ENCODE assay signal across 8 mouse cellular contexts in the genomic region with DNA sequence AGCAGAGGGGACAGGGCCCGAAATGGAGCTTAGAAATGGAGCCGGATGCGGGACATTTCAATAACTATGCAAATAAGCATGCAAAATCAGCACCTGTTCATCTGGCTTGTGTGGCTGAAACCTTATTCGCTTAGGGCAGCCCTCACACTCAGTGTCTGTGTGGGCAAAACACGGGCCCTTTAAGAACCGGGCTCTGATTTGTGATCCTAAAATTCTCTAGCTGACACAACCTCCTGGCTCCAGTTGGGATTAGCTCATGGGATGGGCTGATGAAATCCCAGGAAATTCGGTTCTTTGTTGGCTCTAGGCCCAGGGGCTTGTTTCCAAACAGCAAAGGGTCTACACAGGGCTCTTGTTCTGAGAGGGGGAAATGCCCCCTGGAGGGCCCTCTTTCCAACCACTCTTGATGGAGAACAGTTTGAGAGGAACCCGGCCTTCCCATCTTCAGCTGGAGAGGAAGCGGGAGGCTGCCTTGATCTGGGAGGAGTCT. TPM values are rescaled to one million over a fixed set of nuclear protein-coding genes. Genes with fewer than 3 reads are reported as not detected.
A peak's percentile ranks its signal among the peaks of the same experiment; 100 is the strongest.
DNase-seq lines count a peak whose midpoint lies in the region; ATAC-seq lines count a peak whose summit lies in the region.

No protein-coding gene starts in this region.

- H3K27ac ChIP-seq in midbrain, embryonic 14.5 days (replicated peaks; ENCODE audit: low read depth, low read length), result peak overlapping the region; percentile 37; the same call in 1 of the 2 replicates
- no peak overlapping the region for H3K27ac ChIP-seq in midbrain, embryonic 11.5 days (ENCODE audit: low read depth, low read length)
- H3K27ac ChIP-seq in heart, embryonic 10.5 days, result peak overlapping the region; percentile 42; the same call in 1 of the 2 replicates

- no peak for ATAC-seq in midbrain, embryonic 14.5 days (ENCODE audit: low FRiP score, low TSS enrichment)
- no peak for ATAC-seq in midbrain, embryonic 11.5 days (ENCODE audit: low FRiP score)

- peak overlapping the region; percentile 12; the same call in 1 of the 2 replicates for H3K4me2 ChIP-seq in midbrain, embryonic 14.5 days (ENCODE audit: low read length)
- no peak overlapping the region for H3K4me2 ChIP-seq in midbrain, embryonic 11.5 days

- peaks cover 10% of the 10 kb centered on the region; the same call in 1 of the 2 replicates for H3K4me1 ChIP-seq in midbrain, embryonic 14.5 days (ENCODE audit: control insufficient read depth, insufficient read depth, low read length)
- H3K4me1 ChIP-seq in midbrain, embryonic 11.5 days (ENCODE audit: control insufficient read depth, insufficient read depth, low read length), result peaks cover 9% of the 10 kb centered on the region
- peaks cover 66% of the 10 kb centered on the region for H3K4me1 ChIP-seq in heart, embryonic 10.5 days

- H3K4me3 ChIP-seq in midbrain, embryonic 14.5 days (replicated peaks; ENCODE audit: low read depth, low read length), result no peak overlapping the region
- H3K4me3 ChIP-seq in midbrain, embryonic 11.5 days (ENCODE audit: low read depth, low read length), result no peak overlapping the region
- H3K4me3 ChIP-seq in heart, embryonic 10.5 days, result peak overlapping the region; percentile 9; the same call in 1 of the 2 replicates

- H3K36me3 ChIP-seq in midbrain, embryonic 14.5 days (ENCODE audit: control insufficient read depth, insufficient read depth, low read length), result no peaks in the 10 kb centered on the region
- no peaks in the 10 kb centered on the region for H3K36me3 ChIP-seq in midbrain, embryonic 11.5 days (ENCODE audit: control insufficient read depth, insufficient read depth, low read length)
- no peaks in the 10 kb centered on the region for H3K36me3 ChIP-seq in heart, embryonic 10.5 days

- DNase-seq in midbrain, embryonic 14.5 days, result peak; percentile 57
- DNase-seq in midbrain, embryonic 11.5 days (ENCODE audit: low spot score, missing footprints), result no peak
- peak; percentile 73 to 74 for DNase-seq in cerebellum, postnatal 25 days
- DNase-seq in heart, embryonic 10.5 days (ENCODE audit: low spot score), result no peak
- DNase-seq in kidney, postnatal 4 days, result peak; percentile 51 to 65
- DNase-seq in urinary bladder, postnatal 25 days (ENCODE audit: low spot score), result peak; percentile 56
- no peak for DNase-seq in left cerebral cortex, adult 9 months (ENCODE audit: low spot score in 2 of 2)
- DNase-seq in right cerebral cortex, adult 18-20 months, result no peak

- 32% methylated on average over 9 of the region's 9 CpGs for WGBS in midbrain, embryonic 14.5 days
- 48% methylated on average over 9 of the region's 9 CpGs for WGBS in midbrain, embryonic 11.5 days
- 52% methylated on average over 9 of the region's 9 CpGs for WGBS in heart, embryonic 10.5 days

- no peaks in the 10 kb centered on the region for H3K9me3 ChIP-seq in midbrain, embryonic 14.5 days (ENCODE audit: control insufficient read depth, low read length)
- no peaks in the 10 kb centered on the region for H3K9me3 ChIP-seq in midbrain, embryonic 11.5 days (ENCODE audit: control insufficient read depth, low read length)
- H3K9me3 ChIP-seq in heart, embryonic 10.5 days, result no peaks in the 10 kb centered on the region

- H3K27me3 ChIP-seq in midbrain, embryonic 14.5 days (ENCODE audit: control insufficient read depth, insufficient read depth, low read length), result no peaks in the 10 kb centered on the region
- H3K27me3 ChIP-seq in midbrain, embryonic 11.5 days (ENCODE audit: control insufficient read depth, insufficient read depth, low read length), result no peaks in the 10 kb centered on the region
- H3K27me3 ChIP-seq in heart, embryonic 10.5 days (ENCODE audit: insufficient read depth, poor library complexity, severe bottlenecking), result no peaks in the 10 kb centered on the region

- 0 out of 2 replicates have a peak overlapping the region, but pooled peaks have one; percentile 16 for H3K9ac ChIP-seq in midbrain, embryonic 14.5 days (replicated peaks; ENCODE audit: low read length)
- no peak overlapping the region for H3K9ac ChIP-seq in midbrain, embryonic 11.5 days (ENCODE audit: low read length)

RNA-seq across cellular contexts. Expression of gene Arhgef2, which starts 10.2 kb away (rescaled TPM):
- polyA plus RNA-seq in midbrain, embryonic 14.5 days (2014; fragmentation: Nextera tagmentation; extraction: Ambion mirVana), result 122 and 134 TPM in 2 replicates
- polyA plus RNA-seq in midbrain, embryonic 11.5 days (2014; fragmentation: Nextera tagmentation; extraction: Ambion mirVana), result 99.0 and 117 TPM in 2 replicates
- polyA plus RNA-seq in heart, embryonic 10.5 days (2016; fragmentation: Nextera tagmentation; extraction: Ambion mirVana), result 82.5 and 108 TPM in 2 replicates

RNA-seq across cellular contexts. Expression of gene Rxfp4, which starts 37.0 kb away (rescaled TPM):
- polyA plus RNA-seq in midbrain, embryonic 14.5 days (2014; fragmentation: Nextera tagmentation; extraction: Ambion mirVana), result not detected in 2 replicates
- polyA plus RNA-seq in midbrain, embryonic 11.5 days (2014; fragmentation: Nextera tagmentation; extraction: Ambion mirVana), result 0.14 TPM in 1 of 2 replicates, not detected in the other
- polyA plus RNA-seq in heart, embryonic 10.5 days (2016; fragmentation: Nextera tagmentation; extraction: Ambion mirVana), result not detected in 2 replicates

RNA-seq across cellular contexts. Expression of gene Ssr2, which starts 40.3 kb away (rescaled TPM):
- 110 and 114 TPM in 2 replicates for polyA plus RNA-seq in midbrain, embryonic 14.5 days (2014; fragmentation: Nextera tagmentation; extraction: Ambion mirVana)
- 154 and 157 TPM in 2 replicates for polyA plus RNA-seq in midbrain, embryonic 11.5 days (2014; fragmentation: Nextera tagmentation; extraction: Ambion mirVana)
- 184 and 207 TPM in 2 replicates for polyA plus RNA-seq in heart, embryonic 10.5 days (2016; fragmentation: Nextera tagmentation; extraction: Ambion mirVana)

Comparison
In these comparisons a context has a peak if more than half of its experiments do, and no peak if none do; other contexts are left out.
1. DNase-seq: peak in midbrain, embryonic 14.5 days (single experiment), cerebellum, postnatal 25 days (2 of 2), kidney, postnatal 4 days (2 of 2) and urinary bladder, postnatal 25 days (single experiment); none in midbrain, embryonic 11.5 days (single experiment), heart, embryonic 10.5 days (single experiment), left cerebral cortex, adult 9 months (0 of 2) and right cerebral cortex, adult 18-20 months (single experiment).